Mouse (Mus musculus) cerebral cortex, adult 2 months (tissue): ENCODE data around the gene Olfr548-ps1.

Experiments
- WGBS: fragments of 180-500 bp; shearing (Covaris S2); methylation state at CpG from one replicate; pipeline ENCODE4 v1.1.7; 2018; 5-methylcytosine and 5-hydroxymethylcytosine counted together

Gene Olfr548-ps1

GRCm38 (mm10) chr7:102540596-102540995 is at the start of gene Olfr548-ps1:
Olfr548-ps1 (plus strand) TSS chr7:102540896.
- WGBS, result 76% methylated on average over 2 of the region's 2 CpGs

- 64% methylated on average over 7 of the region's 7 CpGs for WGBS
Measured at GRCm38 (mm10) chr7:102494416-102494815, 46.3 kb upstream of the Olfr548-ps1 start.

- 75% methylated on average over 3 of the region's 3 CpGs for WGBS
Measured at GRCm38 (mm10) chr7:102499473-102499872, 41.2 kb upstream of the Olfr548-ps1 start, which contains the start of gene Olfr545. Olfr545 (minus strand) TSS chr7:102499573.

- 79% methylated on average over 5 of the region's 5 CpGs for WGBS
Measured at GRCm38 (mm10) chr7:102501986-102502385, 38.7 kb upstream of the Olfr548-ps1 start.

- 44% methylated on average over 3 of the region's 3 CpGs for WGBS
Measured at GRCm38 (mm10) chr7:102506848-102507247, 33.8 kb upstream of the Olfr548-ps1 start.

- 91% methylated on average over 9 of the region's 9 CpGs for WGBS
Measured at GRCm38 (mm10) chr7:102508066-102508465, 32.6 kb upstream of the Olfr548-ps1 start.

- WGBS, result 90% methylated on average over 6 of the region's 6 CpGs
Measured at GRCm38 (mm10) chr7:102508666-102509065, 32.0 kb upstream of the Olfr548-ps1 start.

- WGBS, result 76% methylated on average over 7 of the region's 7 CpGs
Measured at GRCm38 (mm10) chr7:102509726-102510125, 31.0 kb upstream of the Olfr548-ps1 start.

GRCm38 (mm10) chr7:102511927-102512326 is 28.8 kb upstream of the Olfr548-ps1 start:
- 91% methylated on average over 10 of the region's 10 CpGs for WGBS

GRCm38 (mm10) chr7:102512814-102513435 is 27.8 kb upstream of the Olfr548-ps1 start:
- WGBS, result 1% methylated on average over 54 of the region's 54 CpGs

- WGBS, result 74% methylated on average over 4 of the region's 4 CpGs
Measured at GRCm38 (mm10) chr7:102514144-102514543, 26.6 kb upstream of the Olfr548-ps1 start.

- WGBS, result 52% methylated on average over 10 of the region's 10 CpGs
Measured at GRCm38 (mm10) chr7:102516261-102517050, 24.2 kb upstream of the Olfr548-ps1 start.

GRCm38 (mm10) chr7:102517051-102517335 is 23.7 kb upstream of the Olfr548-ps1 start:
- WGBS, result 24% methylated on average over 2 of the region's 2 CpGs

- WGBS, result 86% methylated on average over 1 of the region's 1 CpGs
Measured at GRCm38 (mm10) chr7:102529052-102529451, 11.6 kb upstream of the Olfr548-ps1 start.

- 86% methylated on average over 1 of the region's 1 CpGs for WGBS
Measured at GRCm38 (mm10) chr7:102534449-102534848, 6.2 kb upstream of the Olfr548-ps1 start, which contains the start of gene Olfr547. Olfr547 (plus strand) TSS chr7:102534749.

GRCm38 (mm10) chr7:102541251-102541650 is 555 bp downstream of the Olfr548-ps1 start:
- 69% methylated on average over 3 of the region's 3 CpGs for WGBS

GRCm38 (mm10) chr7:102549570-102549969 is 8.9 kb downstream of the Olfr548-ps1 start, which contains the start of gene Olfr549:
Olfr549 (plus strand) TSS chr7:102549870.
- 88% methylated on average over 3 of the region's 3 CpGs for WGBS

GRCm38 (mm10) chr7:102553279-102553678 is 12.6 kb downstream of the Olfr548-ps1 start:
- WGBS, result 89% methylated on average over 3 of the region's 3 CpGs

GRCm38 (mm10) chr7:102564999-102565997 is 24.6 kb downstream of the Olfr548-ps1 start, which contains the start of gene Trim21:
Trim21 (minus strand) TSS chr7:102565486.
- 33% methylated on average over 10 of the region's 10 CpGs for WGBS

GRCm38 (mm10) chr7:102566219-102566618 is 25.5 kb downstream of the Olfr548-ps1 start:
- WGBS, result 91% methylated on average over 4 of the region's 4 CpGs

- 69% methylated on average over 8 of the region's 8 CpGs for WGBS
Measured at GRCm38 (mm10) chr7:102571142-102571541, 30.4 kb downstream of the Olfr548-ps1 start, which contains the start of gene Olfr550. Olfr550 (plus strand) TSS chr7:102571442.
